Mouse (Mus musculus) cerebellum, adult 11-12 months (tissue): ENCODE results near the gene Faap100.

Source experiments
- DNase-seq: peaks from one replicate; pipeline ENCODE4 v3.0.0; 2022

Faap100 gene

GRCm38 (mm10) chr11:120351250-120352092, 27.1 kb downstream of the Faap100 start:
- peak; percentile 57 for DNase-seq

GRCm38 (mm10) chr11:120350711-120351110, 27.9 kb downstream of the Faap100 start:
- peak; percentile 70 for DNase-seq

GRCm38 (mm10) chr11:120349986-120350702, 28.4 kb downstream of the Faap100 start:
- DNase-seq = peak; percentile 81

GRCm38 (mm10) chr11:120349371-120349985, 29.1 kb downstream of the Faap100 start:
- DNase-seq = peak; percentile 72

GRCm38 (mm10) chr11:120348684-120349370, 29.7 kb downstream of the Faap100 start:
- DNase-seq = peak; percentile 80

GRCm38 (mm10) chr11:120347791-120348683, 30.5 kb downstream of the Faap100 start, which contains the start of gene Actg1:
Gene Actg1, minus strand, starts transcription at chr11:120348542.
- DNase-seq = peak; percentile 87

GRCm38 (mm10) chr11:120347301-120347700, 31.3 kb downstream of the Faap100 start:
- peak; percentile 29 for DNase-seq

GRCm38 (mm10) chr11:120346383-120347034, 32.1 kb downstream of the Faap100 start:
- peak; percentile 26 for DNase-seq

- DNase-seq = no peak
These were observed 33.4 kb downstream of the Faap100 start for GRCm38 (mm10) chr11:120345067-120345681.

GRCm38 (mm10) chr11:120344310-120344920, 34.1 kb downstream of the Faap100 start:
- peak; percentile 5 for DNase-seq

GRCm38 (mm10) chr11:120343519-120344309, 34.9 kb downstream of the Faap100 start:
- DNase-seq = peak; percentile 11

GRCm38 (mm10) chr11:120342656-120343160, 35.9 kb downstream of the Faap100 start:
- DNase-seq = no peak

- no peak for DNase-seq
These were observed 36.9 kb downstream of the Faap100 start for GRCm38 (mm10) chr11:120341661-120342060.

- DNase-seq = no peak
These were observed 38.5 kb downstream of the Faap100 start for GRCm38 (mm10) chr11:120339978-120340513.

- no peak for DNase-seq
These were observed 39.8 kb downstream of the Faap100 start for GRCm38 (mm10) chr11:120338786-120339185.

- no peak for DNase-seq
These were observed 41.1 kb downstream of the Faap100 start for GRCm38 (mm10) chr11:120337447-120337846.

GRCm38 (mm10) chr11:120335431-120336021, 43.0 kb downstream of the Faap100 start:
- no peak for DNase-seq

- DNase-seq = no peak
These were observed 58.4 kb downstream of the Faap100 start for GRCm38 (mm10) chr11:120320156-120320555.
